Mouse (Mus musculus) hindbrain, embryonic 11.5 days (tissue): ENCODE measurements around the gene Cenpm. TPM values are rescaled to one million over a fixed set of nuclear protein-coding genes. Genes with fewer than 3 reads are reported as not detected.

Experiments
- ATAC-seq: fragments of 200-750 bp; cut with Nextera tagmentation; 2 replicates; pipeline ENCODE4 v1.8.0; 2017; ENCODE audit warnings: mild to moderate bottlenecking, moderate TSS enrichment, moderate library complexity; ENCODE audit not compliant: low FRiP score
- DNase-seq: peaks from one replicate; pipeline ENCODE4 v3.0.0-alpha.2; 2015; ENCODE audit warnings: low spot score
- H3K27ac ChIP-seq: fragments of 300-500 bp; sonication (generic); 2 replicates; pipeline ENCODE4 v1.5.1; 2014; ENCODE audit warnings: mild to moderate bottlenecking, low read depth, low read length
- H3K27me3 ChIP-seq: fragments of 300-500 bp; sonication (generic); 2 replicates; pipeline ENCODE4 v1.6.1; 2014; ENCODE audit warnings: mild to moderate bottlenecking, low read length, moderate library complexity, mixed read lengths; ENCODE audit not compliant: control insufficient read depth, insufficient read depth
- H3K36me3 ChIP-seq: fragments of 300-500 bp; sonication (generic); 2 replicates; pipeline ENCODE4 v1.6.1; 2014; ENCODE audit warnings: mild to moderate bottlenecking, low read length, moderate library complexity, mixed read lengths; ENCODE audit not compliant: control insufficient read depth, insufficient read depth
- H3K4me1 ChIP-seq: fragments of 300-500 bp; sonication (generic); replicated peaks from 2 replicates; pipeline ENCODE4 v1.6.1; 2014; ENCODE audit warnings: low read length, mixed read lengths; ENCODE audit not compliant: control insufficient read depth, insufficient read depth
- H3K4me2 ChIP-seq: fragments of 300-500 bp; sonication (generic); replicated peaks from 2 replicates; pipeline ENCODE4 v1.6.1; 2014; ENCODE audit warnings: mild to moderate bottlenecking, low read depth, low read length
- H3K4me3 ChIP-seq: fragments of 300-500 bp; sonication (generic); 2 replicates; pipeline ENCODE4 v1.5.1; 2014; ENCODE audit warnings: low read depth, low read length
- H3K9ac ChIP-seq: fragments of 300-500 bp; sonication (generic); 2 replicates; pipeline ENCODE4 v1.6.1; 2014; ENCODE audit warnings: low read depth, low read length
- H3K9me3 ChIP-seq: fragments of 300-500 bp; sonication (generic); 2 replicates; pipeline ENCODE4 v1.6.1; 2016; ENCODE audit warnings: low read length; ENCODE audit not compliant: control insufficient read depth
- WGBS: fragments of 180-500 bp; shearing (Covaris S2); extraction: QIAGEN DNeasy Blood & Tissue Kit; methylation state at CpG from one replicate; pipeline ENCODE4 v1.1.7; 2014; 5-methylcytosine and 5-hydroxymethylcytosine counted together
- microRNA counts: library from miRNA; unstranded; fragments of <30 nt; microRNA quantifications from one replicate; lab custom pipeline; 2015
- polyA plus RNA-seq: library from polyadenylated mRNA; unstranded; fragments of >200 nt; fragmentation: Nextera tagmentation; extraction: Ambion mirVana; gene quantifications from 2 replicates; pipeline ENCODE4 v1.2.1, GENCODE M21; 2014

The Cenpm gene
- polyA plus RNA-seq, 1 experiment from 2014 or later: 78.1 TPM

- no peak overlapping the region for H3K4me2 ChIP-seq
Observed at GRCm38 (mm10) chr15:82186931-82187330, 57.6 kb downstream of the Cenpm start.

DNA sequence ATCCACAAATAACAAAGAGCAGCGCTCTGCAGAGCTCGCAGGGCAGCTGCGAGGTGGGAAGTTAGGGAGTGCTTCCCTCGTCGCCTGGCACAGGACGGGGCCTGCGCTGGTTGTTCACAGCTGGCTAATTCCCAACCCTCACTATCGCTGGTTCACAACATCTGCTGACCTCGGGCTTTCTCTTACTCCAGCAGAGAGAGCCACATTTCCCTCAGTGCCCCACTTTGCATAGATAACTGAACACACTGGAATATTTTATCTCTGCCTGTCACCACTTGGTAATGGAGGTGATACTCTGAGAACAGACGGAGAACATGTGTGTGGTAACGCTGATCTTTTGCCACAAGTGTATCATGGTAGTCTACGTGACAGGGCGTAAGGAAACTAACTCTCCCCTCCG, 58.4 kb downstream of the Cenpm start:
- no peak overlapping the region for H3K4me2 ChIP-seq
- H3K4me1 ChIP-seq: no peaks in the 10 kb centered on the region
- DNase-seq (no peak), ATAC-seq (no peak)
- 87% methylated on average over 14 of the region's 14 CpGs for WGBS
- H3K4me3 ChIP-seq: no peak overlapping the region
- no peak overlapping the region for H3K27ac ChIP-seq
- peaks cover 3% of the 10 kb centered on the region; the same call in 1 of the 2 replicates for H3K9me3 ChIP-seq
- no peaks in the 10 kb centered on the region for H3K27me3 ChIP-seq
- H3K9ac ChIP-seq: no peak overlapping the region
- H3K36me3 ChIP-seq: peaks cover 49% of the 10 kb centered on the region

More at GRCm38 (mm10) chr15:82186931-82187330, 57.6 kb downstream of the Cenpm start:
- Histone ChIP-seq H3K27ac (no peak overlapping the region), H3K9ac (no peak overlapping the region), H3K36me3 (peaks cover 43% of the 10 kb centered on the region), H3K4me1 (no peaks in the 10 kb centered on the region), H3K27me3 (no peaks in the 10 kb centered on the region), H3K9me3 (peaks cover 2% of the 10 kb centered on the region; the same call in 1 of the 2 replicates), H3K4me3 (no peak overlapping the region)
- 91% methylated on average over 5 of the region's 5 CpGs for WGBS
- DNase-seq: no peak
- ATAC-seq: no peak

- no peak for ATAC-seq
- Histone ChIP-seq H3K27ac (no peak overlapping the region), H3K4me2 (no peak overlapping the region), H3K4me3 (no peak overlapping the region), H3K36me3 (peaks cover 58% of the 10 kb centered on the region), H3K4me1 (no peaks in the 10 kb centered on the region), H3K9ac (no peak overlapping the region), H3K27me3 (no peaks in the 10 kb centered on the region), H3K9me3 (peaks cover 3% of the 10 kb centered on the region; the same call in 1 of the 2 replicates)
- DNase-seq: no peak
- 89% methylated on average over 14 of the region's 14 CpGs for WGBS
Observed at GRCm38 (mm10) chr15:82185062-82185783, 59.3 kb downstream of the Cenpm start.

- DNase-seq (no peak), ATAC-seq (no peak)
- H3K27ac ChIP-seq: no peak overlapping the region
- no peaks in the 10 kb centered on the region for H3K4me1 ChIP-seq
- H3K27me3 ChIP-seq: no peaks in the 10 kb centered on the region
- WGBS: 91% methylated on average over 10 of the region's 10 CpGs
- peaks cover 3% of the 10 kb centered on the region; the same call in 1 of the 2 replicates for H3K9me3 ChIP-seq
- H3K4me2 ChIP-seq: no peak overlapping the region
- H3K9ac ChIP-seq: no peak overlapping the region
- H3K36me3 ChIP-seq: peaks cover 64% of the 10 kb centered on the region
- H3K4me3 ChIP-seq: no peak overlapping the region
Observed at GRCm38 (mm10) chr15:82184656-82185055, 59.9 kb downstream of the Cenpm start.

GRCm38 (mm10) chr15:82184183-82184582, 60.4 kb downstream of the Cenpm start:
- no peak for ATAC-seq
- peaks cover 3% of the 10 kb centered on the region; the same call in 1 of the 2 replicates for H3K9me3 ChIP-seq

More at GRCm38 (mm10) chr15:82184183-82184582, 60.4 kb downstream of the Cenpm start:
- H3K27ac ChIP-seq: no peak overlapping the region
- no peak overlapping the region for H3K4me2 ChIP-seq
- H3K9ac ChIP-seq: no peak overlapping the region
- DNase-seq: no peak
- H3K27me3 ChIP-seq: no peaks in the 10 kb centered on the region
- H3K4me3 ChIP-seq: no peak overlapping the region
- 79% methylated on average over 7 of the region's 7 CpGs for WGBS
- H3K4me1 ChIP-seq: no peaks in the 10 kb centered on the region
- peaks cover 68% of the 10 kb centered on the region for H3K36me3 ChIP-seq

MicroRNAs encoded within 50 kb of the gene (microRNA counts, 519-probe panel; counts per million panel counts)
- microRNA mmu-miR-33 (lab: Ali Mortazavi, UCI): 3,933 counts per million, percentile 34 among the panel's probes with 10 or more counts

Other genes with a start within 250 kb of the Cenpm start
- 32.6 and 35.6 TPM in 2 replicates for gene Desi1, start 210.9 kb downstream of the Cenpm start, polyA plus RNA-seq
- 262 and 282 TPM in 2 replicates for gene Snu13, start 197.2 kb downstream of the Cenpm start, polyA plus RNA-seq
- gene 4930407I10Rik, start 185.6 kb downstream of the Cenpm start, polyA plus RNA-seq: 0.08 TPM in 1 of 2 replicates, not detected in the other
- gene Mei1, start 174.8 kb downstream of the Cenpm start, polyA plus RNA-seq: not detected in 2 replicates
- 17.0 and 17.2 TPM in 2 replicates for gene Ccdc134, start 116.8 kb downstream of the Cenpm start, polyA plus RNA-seq
- 143 and 144 TPM in 2 replicates for gene Srebf2, start 97.6 kb downstream of the Cenpm start, polyA plus RNA-seq
- gene Shisa8, start 31.9 kb downstream of the Cenpm start, polyA plus RNA-seq: 1.0 and 1.9 TPM in 2 replicates
- gene Tnfrsf13c, start 20.4 kb downstream of the Cenpm start, polyA plus RNA-seq: 0.35 and 0.62 TPM in 2 replicates
- gene 1500009C09Rik, start 7.6 kb upstream of the Cenpm start, polyA plus RNA-seq: 0.86 and 1.6 TPM in 2 replicates
- gene Sept3, start 30.1 kb upstream of the Cenpm start, polyA plus RNA-seq: 146 and 150 TPM in 2 replicates
- 0.12 TPM in 1 of 2 replicates, not detected in the other for gene Wbp2nl, start 54.2 kb upstream of the Cenpm start, polyA plus RNA-seq
- gene Naga, start 94.2 kb upstream of the Cenpm start, polyA plus RNA-seq: 22.2 and 22.8 TPM in 2 replicates
- 3.3 and 4.0 TPM in 2 replicates for gene Pheta2, start 94.2 kb upstream of the Cenpm start, polyA plus RNA-seq
- gene Smdt1, start 94.2 kb upstream of the Cenpm start, polyA plus RNA-seq: 267 and 274 TPM in 2 replicates
- gene Ndufa6, start 109.6 kb upstream of the Cenpm start, polyA plus RNA-seq: 277 and 281 TPM in 2 replicates
- gene Cyp2d22, start 135.5 kb upstream of the Cenpm start, polyA plus RNA-seq: 1.8 and 2.1 TPM in 2 replicates
- not detected in 2 replicates for gene Cyp2d11, start 149.3 kb upstream of the Cenpm start, polyA plus RNA-seq
- not detected in 2 replicates for gene Cyp2d10, start 162.4 kb upstream of the Cenpm start, polyA plus RNA-seq
- not detected in 2 replicates for gene Cyp2d9, start 188.7 kb upstream of the Cenpm start, polyA plus RNA-seq